ENCODE assay signal across 22 mouse cellular contexts in genomic region chr7:113872846-113873245, GRCm38 (mm10).
DNase-seq lines count a peak whose midpoint lies in the region; ATAC-seq and TF ChIP-seq lines count a peak whose summit lies in the region.
"Had no signal": no experiment of that assay in that cellular context is flagged by ENCODE, and none has a peak within 500 bp of the region (broad histone marks: within the 10 kb centered on the region; RNA-seq: fewer than 3 reads in every experiment).

No protein-coding gene starts in this region.

- TF ChIP-seq CTCF in kidney, adult 2 months (conservative IDR thresholded peaks at IDR 0.05; ENCODE audit: insufficient read depth, insufficient read length, low read depth, low read length): no peak

- no peaks in the 10 kb centered on the region for H3K9me3 ChIP-seq in forebrain, embryonic 11.5 days (ENCODE audit: control insufficient read depth, low read length)
- H3K9me3 ChIP-seq: forebrain, embryonic 10.5 days; forebrain, embryonic 15.5 days; hindbrain, embryonic 10.5 days; hindbrain, embryonic 13.5 days; intestine, embryonic 15.5 days had no signal

- no peaks in the 10 kb centered on the region for H3K36me3 ChIP-seq in kidney, adult 2 months (ENCODE audit: control insufficient read depth, insufficient read depth, low read length)
- no peaks in the 10 kb centered on the region for H3K36me3 ChIP-seq in forebrain, embryonic 11.5 days (ENCODE audit: control insufficient read depth, insufficient read depth, low read length)
- H3K36me3 ChIP-seq: forebrain, embryonic 10.5 days; forebrain, embryonic 15.5 days; hindbrain, embryonic 10.5 days; hindbrain, embryonic 13.5 days; intestine, embryonic 15.5 days had no signal

- peak; percentile 20 for DNase-seq in gastrocnemius, postnatal 25 days
- DNase-seq in gastrocnemius, postnatal 36 days: no peak
- peak; percentile 65 for DNase-seq in heart, adult 8-10 months (ENCODE audit: low spot score)
- DNase-seq in heart, postnatal 25 days (ENCODE audit: low spot score): no peak
- DNase-seq in kidney, adult 2 months: peak; percentile 4
- no peak for DNase-seq in kidney, postnatal 4 days
- no peak for DNase-seq in forebrain, embryonic 11.5 days (ENCODE audit: low spot score)
- DNase-seq: adrenal gland, adult 8-10 months; adrenal gland, postnatal 36 days; cerebellum, adult 18-20 months; cerebellum, adult 9-10 months; cerebellum, postnatal 14 days; gastrocnemius, postnatal 14 days; kidney, adult 11 months; kidney, adult 9 months had no signal

- no peaks in the 10 kb centered on the region for H3K27me3 ChIP-seq in kidney, adult 2 months (replicated peaks; ENCODE audit: control insufficient read depth, insufficient read depth, low read length)
- no peaks in the 10 kb centered on the region for H3K27me3 ChIP-seq in forebrain, embryonic 11.5 days (ENCODE audit: control insufficient read depth, insufficient read depth, low read length)
- H3K27me3 ChIP-seq: forebrain, embryonic 15.5 days; hindbrain, embryonic 13.5 days; intestine, embryonic 15.5 days had no signal

- ATAC-seq in forebrain, embryonic 11.5 days (replicated peaks; ENCODE audit: low FRiP score): no peak
- ATAC-seq: CD4-positive, CD25-positive, alpha-beta regulatory T cell, adult 4 months; forebrain, embryonic 15.5 days; hindbrain, embryonic 16.5 days; intestine, embryonic 15.5 days had no signal

- H3K4me3 ChIP-seq in kidney, adult 2 months (ENCODE audit: insufficient read depth, low read depth, low read length): no peak overlapping the region
- no peak overlapping the region for H3K4me3 ChIP-seq in forebrain, embryonic 11.5 days (ENCODE audit: low read depth, low read length)
- H3K4me3 ChIP-seq: forebrain, embryonic 10.5 days; forebrain, embryonic 15.5 days; hindbrain, embryonic 10.5 days; hindbrain, embryonic 13.5 days; intestine, embryonic 15.5 days had no signal

- no peaks in the 10 kb centered on the region for H3K4me1 ChIP-seq in kidney, adult 2 months (ENCODE audit: control insufficient read depth, insufficient read depth, low read length)
- no peaks in the 10 kb centered on the region for H3K4me1 ChIP-seq in forebrain, embryonic 11.5 days (replicated peaks; ENCODE audit: control insufficient read depth, insufficient read depth, low read length)
- H3K4me1 ChIP-seq: forebrain, embryonic 10.5 days; forebrain, embryonic 15.5 days; hindbrain, embryonic 10.5 days; hindbrain, embryonic 13.5 days; intestine, embryonic 15.5 days had no signal

- TF ChIP-seq POLR2A in kidney, adult 2 months (IDR thresholded peaks at IDR 0.05; ENCODE audit: low read depth, low read length): no peak

- no peak overlapping the region for H3K9ac ChIP-seq in forebrain, embryonic 11.5 days (ENCODE audit: low read length)
- H3K9ac ChIP-seq: forebrain, embryonic 15.5 days; hindbrain, embryonic 13.5 days; intestine, embryonic 15.5 days had no signal

- WGBS in kidney, adult 2 months: 65% methylated on average over 1 of the region's 1 CpGs
- 79% methylated on average over 1 of the region's 1 CpGs for WGBS in forebrain, embryonic 11.5 days

- H3K27ac ChIP-seq in kidney, adult 2 months (ENCODE audit: insufficient read depth, low read depth, low read length): no peak overlapping the region
- no peak overlapping the region for H3K27ac ChIP-seq in forebrain, embryonic 11.5 days (ENCODE audit: low read depth, low read length)
- H3K27ac ChIP-seq: forebrain, embryonic 10.5 days; forebrain, embryonic 15.5 days; hindbrain, embryonic 10.5 days; hindbrain, embryonic 13.5 days; intestine, embryonic 15.5 days had no signal

- intact Hi-C loops in gastrocnemius, postnatal 36 days (cut with DNase I): no loop called here
- intact Hi-C loops in heart, postnatal 25 days (cut with DNase I): no loop called here

- H3K4me2 ChIP-seq in forebrain, embryonic 11.5 days (ENCODE audit: low read depth, low read length, severe bottlenecking): no peak overlapping the region
- H3K4me2 ChIP-seq: forebrain, embryonic 15.5 days; hindbrain, embryonic 13.5 days; intestine, embryonic 15.5 days had no signal

Comparison
In these comparisons a context has a peak if more than half of its experiments do, and no peak if none do; other contexts are left out.
1. DNase-seq: peak in gastrocnemius, postnatal 25 days (single experiment), heart, adult 8-10 months (single experiment) and kidney, adult 2 months (single experiment); none in gastrocnemius, postnatal 36 days (0 of 2), heart, postnatal 25 days (single experiment), kidney, postnatal 4 days (0 of 2) and forebrain, embryonic 11.5 days (single experiment).